Mouse (Mus musculus) lung, adult 18-20 months (tissue): ENCODE measurements around the gene Olfr786.

ENCODE experiments used
- DNase-seq, 2 experiments: peaks; one replicate each; pipeline ENCODE4 v3.0.0; 2022; ENCODE audit warnings: mixed read lengths in 2 of 2

Gene Olfr786

DNA sequence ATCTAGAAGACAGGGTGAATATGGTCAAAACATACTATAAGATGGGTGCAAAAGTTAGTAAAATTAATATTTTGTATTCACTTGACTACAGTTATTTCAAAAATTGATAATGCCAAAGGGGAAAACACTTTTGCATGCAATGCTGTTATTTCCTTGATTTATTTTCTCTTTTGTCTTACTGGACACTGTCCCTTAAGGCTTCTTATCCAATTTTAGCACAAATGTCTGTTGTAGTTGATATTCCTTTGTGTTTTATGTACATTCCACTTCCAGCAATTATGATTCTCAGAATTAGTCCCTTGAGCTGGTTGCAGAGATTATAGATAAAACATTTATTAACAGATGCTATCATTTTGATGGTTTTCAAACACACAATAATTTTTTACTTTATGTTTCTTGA is at the start of gene Olfr786:
Gene Olfr786 (plus strand): TSS at position 301 of the 400 bp plus-strand sequence.
- DNase-seq = no peak

DNA sequence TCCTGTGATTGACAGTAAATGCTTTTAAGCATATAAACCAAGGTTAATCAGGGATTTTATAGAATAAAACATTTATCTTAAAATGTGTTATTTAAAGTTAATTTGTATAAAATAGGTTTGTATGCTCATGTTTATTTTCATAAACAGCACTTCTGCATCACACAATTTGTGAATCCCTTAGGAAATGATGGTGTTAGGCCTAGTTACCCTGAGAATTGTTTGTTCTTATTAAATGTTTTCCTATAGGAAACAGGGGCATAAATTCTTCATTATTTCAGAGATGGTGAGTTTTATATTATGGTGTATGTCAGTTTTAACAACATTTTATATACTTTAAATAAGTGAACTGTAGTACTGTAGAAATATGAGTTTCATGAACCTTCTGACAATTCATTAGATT is 43.3 kb upstream of the Olfr786 start, which contains the start of gene Olfr784:
Gene Olfr784 (plus strand): TSS at position 301 of the 400 bp plus-strand sequence.
- no peak for DNase-seq

DNA sequence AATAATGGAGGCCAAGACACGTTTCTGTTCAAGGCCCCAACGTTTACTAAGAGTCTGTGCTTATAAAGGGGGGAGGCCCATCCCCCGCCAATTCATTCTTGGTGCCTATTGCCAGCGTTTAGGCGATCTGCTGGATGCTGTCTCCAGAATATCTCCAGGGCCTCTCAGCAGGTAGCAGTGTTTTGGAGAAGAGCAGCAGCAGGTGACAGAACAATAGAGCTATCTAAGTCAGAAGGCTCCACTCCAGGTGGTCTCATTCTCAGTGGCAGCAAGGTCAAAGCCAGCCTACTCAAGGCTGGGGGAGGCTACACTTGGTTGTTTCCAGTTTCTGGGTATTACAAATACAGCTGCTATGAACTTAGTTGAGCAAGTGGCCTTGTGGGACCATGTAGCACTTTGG is 26.2 kb upstream of the Olfr786 start:
- no peak for DNase-seq

DNA sequence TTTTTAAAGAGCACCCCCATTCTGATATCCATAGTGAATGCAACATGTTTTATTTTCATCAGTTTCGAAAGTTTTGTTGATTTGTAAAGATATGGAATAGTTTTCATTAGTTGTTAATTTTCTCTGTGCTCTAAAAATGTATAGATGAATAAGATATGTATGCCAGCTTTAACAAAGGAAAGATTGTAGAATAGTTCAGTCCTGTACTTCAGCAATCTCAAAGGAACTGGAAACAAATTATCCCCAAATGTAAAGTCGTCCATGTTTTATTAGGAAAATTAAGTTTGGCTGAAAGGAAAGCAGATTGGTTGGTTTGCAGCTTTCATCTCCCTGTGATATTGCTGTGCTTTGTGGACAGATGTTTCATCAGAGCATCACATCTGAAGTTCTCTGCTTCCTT is 22.0 kb upstream of the Olfr786 start, which contains the start of gene Olfr785:
Gene Olfr785 (plus strand): TSS at position 301 of the 400 bp plus-strand sequence.
- DNase-seq = no peak

DNA sequence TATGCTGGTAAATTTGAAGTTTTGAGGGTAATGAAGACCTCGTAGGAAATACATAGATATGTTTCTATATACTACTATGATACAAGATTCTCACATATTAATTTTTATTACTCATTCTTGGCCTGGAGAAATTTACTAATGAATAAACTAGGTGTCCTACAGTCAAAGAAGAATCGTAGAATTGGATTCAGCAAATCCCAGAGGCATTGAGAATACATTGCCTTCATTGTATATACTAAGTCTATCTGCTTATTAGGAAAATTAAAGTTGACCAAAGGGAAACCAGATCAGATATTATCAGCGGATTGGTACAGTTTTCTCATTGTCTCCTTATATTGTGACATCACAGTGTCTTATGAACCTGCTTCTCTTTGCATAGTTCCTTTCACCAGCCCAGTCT is 34.5 kb downstream of the Olfr786 start, which contains the start of gene Olfr787:
Gene Olfr787 (plus strand): TSS at position 301 of the 400 bp plus-strand sequence.
- no peak for DNase-seq

DNA sequence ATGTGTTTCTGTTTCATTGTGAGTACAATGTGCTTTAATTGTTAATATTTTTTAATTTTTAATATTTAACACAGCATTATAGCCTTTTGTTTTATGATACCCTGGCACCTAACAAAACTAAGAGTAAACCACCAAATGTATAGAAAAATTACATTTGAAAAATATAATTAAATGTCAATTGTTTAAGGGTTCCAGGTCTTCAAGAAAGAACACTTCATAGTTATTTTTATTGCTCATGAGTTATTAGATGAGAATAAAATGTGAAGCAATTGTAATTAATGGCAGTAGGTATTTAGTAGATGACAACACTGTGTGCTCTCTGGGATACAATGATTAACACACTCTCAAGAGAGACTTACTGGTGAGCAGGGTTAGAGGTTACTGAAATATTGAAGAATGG is 43.6 kb downstream of the Olfr786 start, which contains the start of gene Olfr788:
Gene Olfr788 (plus strand): TSS at position 301 of the 400 bp plus-strand sequence.
- DNase-seq = no peak

DNA sequence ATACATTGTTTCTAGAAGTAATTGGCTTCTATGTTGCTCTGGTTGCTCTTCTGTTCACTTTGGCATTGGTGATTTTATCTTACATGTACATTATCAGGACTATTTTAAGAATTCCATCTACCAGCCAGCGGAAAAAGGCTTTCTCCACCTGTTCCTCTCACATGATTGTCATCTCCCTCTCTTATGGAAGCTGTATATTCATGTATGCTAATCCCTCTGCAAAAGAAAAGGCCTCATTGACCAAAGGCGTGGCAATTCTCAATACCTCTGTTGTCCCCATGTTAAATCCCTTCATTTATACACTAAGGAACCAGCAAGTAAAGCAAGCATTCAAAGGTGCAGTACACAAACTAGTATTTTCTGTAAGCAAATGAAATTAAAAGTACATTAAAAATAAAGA is 46.1 kb downstream of the Olfr786 start:
- no peak for DNase-seq

DNA sequence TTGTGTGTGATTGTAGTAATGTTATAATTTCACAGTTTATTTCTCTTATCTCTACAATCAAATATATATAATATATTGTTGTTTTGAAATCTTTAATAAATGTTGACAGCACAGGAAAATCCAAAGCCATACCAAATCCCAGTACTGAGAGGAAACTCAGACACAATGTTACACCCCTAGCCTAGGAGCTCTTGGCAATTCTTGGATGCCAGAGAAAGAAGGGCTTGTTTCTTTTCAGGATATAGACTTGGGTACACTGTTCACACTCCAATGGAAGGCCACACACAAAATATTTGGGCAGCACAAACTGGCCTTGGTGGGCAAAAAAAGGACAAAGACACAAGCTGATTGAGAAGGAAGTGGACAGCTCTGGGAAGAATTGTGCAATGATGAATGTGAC is 46.6 kb downstream of the Olfr786 start:
- DNase-seq = no peak

DNA sequence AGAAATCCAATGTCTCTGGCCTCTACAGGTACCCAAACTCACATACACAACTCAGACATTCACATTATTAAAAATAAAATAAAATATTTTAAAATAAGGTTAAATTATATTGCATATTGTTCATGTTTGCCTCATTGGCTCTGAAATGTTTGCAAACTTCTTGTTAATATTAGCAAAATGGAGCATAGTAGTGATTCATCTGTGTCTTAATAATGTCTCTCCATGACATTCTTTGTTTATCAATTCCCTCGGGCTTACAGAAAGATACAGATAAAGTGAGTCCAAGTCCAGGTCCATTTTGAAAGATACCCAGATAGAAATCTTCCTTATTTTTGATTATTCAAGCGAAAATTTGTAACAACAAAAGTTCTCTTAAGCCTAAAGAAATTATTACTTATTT is 57.3 kb downstream of the Olfr786 start, which contains the start of gene Olfr789:
Gene Olfr789 (plus strand): TSS at position 301 of the 400 bp plus-strand sequence.
- DNase-seq = no peak
